Mouse (Mus musculus) left cerebral cortex, postnatal 36 days (tissue): ENCODE data around the gene Lztr1. TPM values are rescaled to one million over a fixed set of nuclear protein-coding genes. Genes with fewer than 3 reads are reported as not detected.
"Not testable (repeated sequence)": the region's sequence is repeated elsewhere in the genome, so short reads cannot be mapped to it uniquely, and the experiment has no call there.

Experiments
- DNase-seq, 2 experiments: peaks; one replicate each; pipeline ENCODE4 v3.0.0; 2021 to 2022; ENCODE audit warnings: low spot score in 2 of 2, mixed read lengths in 1 of 2
- intact Hi-C: fragments of 180-260 bp; cut with DNase I; formaldehyde crosslinking; loops from one replicate; pipeline ENCODE4 v1.15.1; 2025
- total RNA-seq, 2 experiments: library from RNA; stranded (reverse); gene quantifications; 2 replicates each; pipeline ENCODE4 v1.2.3; 2021

The Lztr1 gene
- total RNA-seq, 2 experiments from 2014 or later = 151 to 156 TPM

DNA sequence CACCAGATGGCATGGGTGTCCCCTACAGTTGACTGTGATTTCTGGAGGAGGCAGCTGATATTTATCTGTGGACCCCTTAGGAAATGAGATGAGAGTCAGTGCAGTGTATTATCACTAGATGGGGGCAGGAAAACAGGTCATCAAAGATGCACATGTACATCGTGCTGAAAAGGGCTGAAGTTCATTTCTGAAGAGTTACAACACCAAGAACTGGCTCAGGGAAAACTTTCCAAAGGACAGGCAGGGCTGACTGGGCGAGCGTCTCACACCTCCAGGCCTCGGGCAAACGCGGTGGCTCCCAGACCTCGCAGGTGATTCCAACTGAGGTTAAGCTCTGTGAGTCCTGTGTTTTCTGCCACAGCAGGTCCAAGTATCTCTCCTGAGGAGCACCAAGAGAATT lies 44.3 kb downstream of the Lztr1 start:
- DNase-seq = no peak
- intact Hi-C loops = no loop called here

DNA sequence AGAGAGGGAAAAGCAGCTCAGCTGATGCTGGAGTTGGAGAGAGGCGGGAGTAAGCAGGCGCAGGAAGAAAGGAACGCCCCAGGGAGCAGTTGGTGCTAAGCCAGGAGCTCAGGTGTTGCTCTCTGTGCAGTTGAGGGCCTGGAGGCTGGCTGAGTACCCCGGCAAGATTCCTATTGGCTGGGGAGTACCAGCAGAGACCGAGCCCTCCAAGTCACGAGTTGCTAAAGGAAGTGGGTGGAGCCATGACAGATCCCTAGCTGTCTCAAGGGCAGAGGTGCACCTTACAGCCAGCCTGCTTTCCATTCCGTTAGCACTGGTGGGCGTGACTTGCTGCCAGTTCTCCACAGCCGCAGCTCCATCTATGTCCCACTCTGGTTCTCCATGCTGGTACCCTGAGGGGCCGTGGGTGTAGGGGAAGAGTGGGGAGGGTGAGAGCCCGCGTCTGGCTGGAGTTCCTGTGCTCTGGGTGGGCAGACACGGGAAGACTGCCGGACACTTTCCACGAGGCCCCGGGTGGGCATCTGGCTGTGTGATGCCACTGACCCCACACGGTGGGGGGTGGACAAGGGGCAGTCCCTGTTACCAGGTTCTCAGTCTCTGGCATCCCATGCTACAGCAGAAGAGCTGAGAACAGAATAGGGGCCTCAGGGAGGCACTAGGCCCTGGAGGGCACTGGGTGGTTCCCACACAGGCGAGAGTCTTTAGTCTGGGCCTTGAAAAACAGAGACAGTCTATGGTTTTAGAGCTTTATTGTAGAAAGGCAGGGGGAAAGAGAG lies 45.6 kb downstream of the Lztr1 start:
- intact Hi-C loops = no loop called here
- peak in 1 of 2 experiments; percentile 35 for DNase-seq

DNA sequence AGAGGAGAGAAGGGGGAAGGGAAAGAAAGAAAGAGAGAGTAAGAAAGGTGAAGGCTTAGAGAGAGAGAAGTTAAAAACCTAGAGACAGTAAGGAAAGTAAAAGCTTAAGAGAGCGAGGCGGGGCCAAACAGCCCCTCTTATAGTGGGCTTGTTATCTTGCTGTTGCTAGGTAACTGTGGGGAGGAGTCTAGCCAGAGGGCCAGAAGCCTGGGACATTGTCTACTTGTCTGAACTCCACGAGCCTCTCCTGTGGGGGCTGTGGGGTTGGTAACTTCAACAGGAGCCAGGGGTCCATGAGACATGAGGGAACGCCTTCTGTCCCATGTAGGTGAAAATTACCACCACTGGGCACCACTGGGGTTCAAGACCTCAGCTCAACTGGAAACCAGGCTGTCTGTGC lies 46.2 kb downstream of the Lztr1 start:
- intact Hi-C loops = not testable (repeated sequence)

GRCm38 (mm10) chr16:17556180-17556579 lies 47.7 kb downstream of the Lztr1 start:
- intact Hi-C loops = no loop called here
- DNase-seq = no peak

More for the DNA sequence above, 46.2 kb downstream of the Lztr1 start:
- DNase-seq = not testable (repeated sequence)

DNA sequence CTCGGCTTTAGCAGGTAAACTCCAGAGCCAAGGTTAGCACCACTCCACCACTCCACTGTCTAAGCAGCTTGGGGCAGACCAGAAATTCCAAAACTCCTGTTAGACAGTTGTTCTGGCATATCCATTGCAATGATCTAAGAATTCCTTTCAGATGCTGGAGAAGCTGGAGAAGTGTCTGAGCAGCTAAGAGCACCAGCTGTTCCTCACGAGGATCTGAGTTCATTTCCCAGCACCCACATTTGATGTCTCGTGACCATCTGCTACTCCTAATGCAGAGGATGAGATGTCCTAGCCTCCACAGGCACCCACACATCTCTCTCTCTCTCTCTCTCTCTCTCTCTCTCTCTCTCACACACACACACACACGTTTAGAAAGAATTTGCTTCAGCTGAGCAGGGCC lies 48.4 kb downstream of the Lztr1 start:
- no peak for DNase-seq
- intact Hi-C loops = no loop called here

GRCm38 (mm10) chr16:17557947-17558480 lies 49.5 kb downstream of the Lztr1 start:
- DNase-seq = peak; percentile 53 to 81

DNA sequence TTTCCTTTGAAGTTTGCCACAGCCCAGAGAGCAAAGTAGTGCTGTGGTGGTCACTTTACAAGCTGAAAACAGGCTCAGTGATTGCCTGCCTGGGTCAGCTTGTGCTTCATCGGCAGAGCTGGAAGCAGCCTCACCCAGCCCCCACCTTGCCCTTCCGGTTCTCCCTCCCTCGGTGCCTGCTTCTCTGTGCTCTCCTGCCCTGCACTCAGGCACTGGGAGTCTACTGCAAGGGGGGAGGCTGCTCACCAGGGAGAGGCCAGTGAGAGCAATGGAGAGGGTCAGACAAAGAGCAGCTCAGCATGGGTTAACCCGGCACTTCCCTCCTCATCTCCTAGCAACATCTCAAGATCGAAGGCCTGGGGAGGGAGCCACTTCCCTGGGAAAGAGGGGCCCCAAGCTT lies 50.3 kb downstream of the Lztr1 start:
- DNase-seq = no peak
- intact Hi-C loops = loop anchor here (2.0 kb wide), 1 partner anchor 60 kb away; the partner anchor contains the start of gene Smpd4

More at GRCm38 (mm10) chr16:17557947-17558480, 49.5 kb downstream of the Lztr1 start:
- intact Hi-C loops = loop anchor here (2.0 kb wide), 1 partner anchor 61 kb away; the partner anchor contains the start of gene Smpd4

DNA sequence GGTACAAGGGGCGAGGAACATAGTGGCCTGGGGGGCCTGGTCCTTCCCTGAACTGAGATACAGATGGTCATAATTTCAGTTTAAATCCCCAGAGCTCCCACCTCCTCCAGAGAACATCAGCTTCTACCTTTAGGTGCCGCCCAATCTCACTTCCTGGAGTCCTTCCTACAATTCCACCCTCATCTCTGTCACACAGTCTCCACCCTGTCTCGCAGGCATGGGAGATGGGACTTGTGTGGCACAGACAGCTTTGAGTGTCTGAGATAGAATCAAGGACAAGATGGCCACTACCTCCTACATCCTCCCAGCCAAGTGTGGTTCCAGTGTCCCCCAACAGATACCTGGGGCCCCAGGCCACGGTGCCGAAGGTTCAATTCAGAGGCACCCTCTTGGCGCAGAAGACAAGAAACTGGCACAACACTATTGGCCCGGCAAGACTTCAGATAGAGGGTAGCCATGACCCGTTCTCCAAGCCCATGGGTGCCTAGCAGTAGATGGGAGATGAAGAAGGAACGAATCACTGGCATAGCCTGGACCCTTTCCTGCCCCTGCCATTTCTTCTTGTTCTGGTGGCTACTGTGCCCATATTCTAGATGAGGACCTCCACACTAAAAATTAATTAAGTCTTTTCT lies 51.0 kb downstream of the Lztr1 start:
- no peak for DNase-seq

DNA sequence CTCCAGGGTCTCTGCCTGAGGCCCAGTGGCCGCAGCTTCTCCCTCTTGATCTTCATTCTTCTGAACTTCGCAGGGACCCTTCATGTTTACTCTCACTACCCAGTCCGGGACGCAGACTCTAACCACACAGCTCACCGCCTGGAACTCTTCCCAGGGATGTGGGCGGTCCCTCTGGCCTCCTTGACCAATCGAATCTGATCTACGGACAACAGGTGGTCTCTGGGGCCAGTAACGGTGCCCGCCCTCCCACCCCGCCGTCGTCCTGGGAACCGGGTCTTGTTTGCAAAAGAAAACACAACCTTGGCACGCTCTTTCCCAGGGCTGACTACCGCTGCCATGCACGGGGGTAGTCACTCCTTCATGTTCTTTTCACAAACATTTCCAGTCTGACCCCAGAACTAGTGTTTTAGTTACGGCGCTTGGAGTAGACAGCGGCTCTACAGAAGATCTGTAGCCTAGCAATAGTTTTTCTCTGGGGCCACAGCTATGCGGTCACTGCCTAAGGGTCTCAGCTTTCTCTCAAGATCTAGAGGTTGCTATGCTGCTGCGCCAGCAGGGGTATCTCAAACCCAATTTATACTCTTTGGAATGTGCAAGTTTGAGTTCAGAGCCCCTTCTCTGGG lies 52.8 kb downstream of the Lztr1 start, which contains the start of gene Lrrc74b:
Gene Lrrc74b (minus strand): TSS at position 120 of the 623 bp plus-strand sequence.
- intact Hi-C loops = no loop called here
- no peak for DNase-seq

More for the DNA sequence above, 51.0 kb downstream of the Lztr1 start:
- intact Hi-C loops = loop anchor here (2.0 kb wide), 1 partner anchor 59 kb away; the partner anchor contains the start of gene Smpd4

DNA sequence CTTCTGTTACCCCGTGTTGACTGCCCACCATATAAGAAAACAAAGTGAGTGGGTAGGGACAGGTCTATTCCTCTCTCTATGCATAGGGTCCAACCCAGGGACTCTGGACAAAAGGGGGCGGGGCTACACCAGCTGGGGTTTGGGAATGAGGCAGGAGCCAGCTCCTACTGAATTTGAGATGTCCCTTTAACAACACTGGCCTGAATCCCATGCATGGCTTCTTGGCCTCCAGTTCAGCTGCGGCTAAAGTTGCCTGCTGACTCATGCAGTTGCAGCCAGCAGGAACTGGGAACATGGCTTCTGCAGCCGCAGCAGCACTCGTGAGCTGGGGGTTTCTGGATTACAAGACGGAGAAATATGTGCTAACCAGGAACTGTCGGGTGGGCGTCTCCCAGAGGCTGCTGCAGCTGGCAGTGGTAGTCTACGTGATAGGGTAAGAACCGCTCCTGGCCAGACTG lies 53.3 kb downstream of the Lztr1 start, which contains the start of gene P2rx6:
Gene P2rx6 (plus strand): TSS at position 135 of the 458 bp plus-strand sequence.
- intact Hi-C loops = no loop called here
- DNase-seq = peak in 1 of 2 experiments; percentile 33

DNA sequence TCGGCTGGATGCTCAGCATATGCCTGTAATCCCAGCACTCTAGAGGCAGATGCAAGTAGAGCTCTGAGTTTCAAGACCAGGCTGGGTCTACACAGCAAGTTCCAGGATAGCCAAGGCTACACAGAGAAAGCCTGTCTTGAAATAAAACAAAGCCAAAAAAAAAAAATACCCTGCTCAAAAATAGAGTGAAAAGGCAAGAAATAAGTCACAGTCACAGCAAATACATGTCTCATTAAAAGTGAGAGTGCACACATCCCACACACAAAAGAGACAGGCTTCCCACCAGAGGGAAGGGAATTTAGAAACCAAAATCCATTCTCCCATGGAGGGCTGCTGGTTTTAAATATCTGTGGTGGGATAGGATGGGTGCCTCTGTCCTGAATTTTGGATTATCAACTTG lies 55.1 kb downstream of the Lztr1 start:
- intact Hi-C loops = no loop called here
- DNase-seq = no peak

DNA sequence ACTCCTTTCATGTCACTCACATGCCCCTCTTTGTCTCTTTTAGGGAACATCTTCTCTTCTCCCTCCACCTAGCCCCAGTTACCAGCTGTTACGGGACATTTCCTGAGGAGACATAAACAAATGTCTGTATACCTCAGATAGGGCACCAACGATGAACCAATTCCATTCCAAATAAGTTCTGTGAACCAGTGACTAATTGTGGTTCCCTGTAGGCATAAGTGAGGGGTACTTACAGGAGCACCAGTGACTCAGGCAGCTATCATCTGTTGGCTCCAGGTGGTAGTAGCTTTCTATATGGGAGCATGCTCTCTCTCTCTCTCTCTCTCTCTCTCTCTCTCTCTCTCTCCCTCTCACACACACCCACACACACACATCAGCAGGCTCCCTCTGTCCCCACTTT lies 55.7 kb downstream of the Lztr1 start:
- no peak for DNase-seq

DNA sequence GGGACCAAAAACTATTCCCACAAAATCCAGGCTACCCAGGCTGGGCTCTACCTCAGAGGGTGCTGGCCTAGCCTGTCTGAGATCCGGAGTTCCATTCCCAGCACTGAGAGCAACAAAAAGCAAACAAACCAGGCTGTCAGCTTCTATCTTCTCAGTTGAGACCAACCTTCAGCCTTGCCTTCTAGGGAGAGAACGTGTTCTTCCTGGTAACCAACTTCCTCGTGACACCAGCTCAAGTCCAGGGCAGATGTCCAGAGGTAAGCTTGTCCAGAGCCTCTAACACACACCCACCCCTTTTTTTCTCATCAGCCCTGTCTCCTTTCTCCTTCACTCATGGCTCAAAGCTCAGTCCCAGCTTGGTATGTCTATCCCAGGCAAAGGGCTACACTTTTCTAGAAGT lies 56.3 kb downstream of the Lztr1 start:
- intact Hi-C loops = no loop called here
- no peak for DNase-seq

More for the DNA sequence above, 55.7 kb downstream of the Lztr1 start:
- intact Hi-C loops = no loop called here

GRCm38 (mm10) chr16:17566186-17566585 lies 57.7 kb downstream of the Lztr1 start:
- DNase-seq = no peak
- intact Hi-C loops = no loop called here

Other genes with a start within 250 kb of the Lztr1 start
- 100 to 1,000 TPM; 102 to 115 TPM for gene Tmem191c, start 232.6 kb upstream of the Lztr1 start, total RNA-seq
- gene Serpind1, start 177.3 kb upstream of the Lztr1 start, total RNA-seq = 1 to 10 TPM; 1.9 to 2.5 TPM
- gene Snap29, start 102.7 kb upstream of the Lztr1 start, total RNA-seq = 10 to 100 TPM; 19.7 to 20.5 TPM
- gene Pi4ka, start 102.4 kb upstream of the Lztr1 start, total RNA-seq = 100 to 1,000 TPM; 346 to 353 TPM
- 10 to 100 TPM; 30.8 to 34.0 TPM for gene Crkl, start 56.7 kb upstream of the Lztr1 start, total RNA-seq
- gene Aifm3, start 19.1 kb upstream of the Lztr1 start, total RNA-seq = 100 to 1,000 TPM; 105 to 133 TPM
- gene Thap7, start 22.4 kb downstream of the Lztr1 start, total RNA-seq = 10 to 100 TPM; 42.9 to 49.3 TPM
- under 1 TPM; 0.42 to 0.72 TPM for gene Lrrc74b, start 52.6 kb downstream of the Lztr1 start, total RNA-seq
- gene P2rx6, start 53.2 kb downstream of the Lztr1 start, total RNA-seq = 1 to 10 TPM; 1.0 TPM
- gene Slc7a4, start 74.5 kb downstream of the Lztr1 start, total RNA-seq = 100 to 1,000 TPM in 1 of 2 experiments, 10 to 100 TPM in 1; 89.6 to 101 TPM
- 10 to 100 TPM; 43.6 to 80.2 TPM for gene Smpd4, start 110.7 kb downstream of the Lztr1 start, total RNA-seq
- gene Ccdc74a, start 137.8 kb downstream of the Lztr1 start, total RNA-seq = 10 to 100 TPM; 25.5 to 25.8 TPM
- 10 to 100 TPM; 63.3 to 90.2 TPM for gene Med15, start 224.2 kb downstream of the Lztr1 start, total RNA-seq